9 mouse cellular contexts compared by ENCODE assay signal in the genomic region with DNA sequence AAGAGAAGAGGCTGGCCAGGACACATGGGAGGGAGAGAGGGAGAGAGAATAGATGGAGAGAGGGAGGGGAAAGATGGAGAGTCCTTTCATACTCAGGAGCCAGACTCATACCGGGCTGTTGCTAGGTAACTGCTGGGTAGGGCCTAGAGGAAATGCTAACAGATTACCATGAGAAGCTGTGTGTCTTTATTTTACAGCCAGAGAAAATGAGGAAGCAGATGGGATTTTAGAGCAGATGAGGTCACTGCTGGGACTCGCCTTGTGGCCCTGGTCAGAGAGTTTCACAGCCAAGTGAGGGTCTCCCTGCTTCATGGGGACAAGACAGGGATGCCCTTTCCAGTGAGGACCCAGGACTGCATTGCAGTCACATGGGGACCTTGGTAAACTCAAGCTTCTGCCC. TPM values are rescaled to one million over a fixed set of nuclear protein-coding genes. Genes with fewer than 3 reads are reported as not detected.
DNase-seq lines count a peak whose midpoint lies in the region; ATAC-seq and TF ChIP-seq lines count a peak whose summit lies in the region.
"Had no signal": no experiment of that assay in that cellular context is flagged by ENCODE, and none has a peak within 500 bp of the region (broad histone marks: within the 10 kb centered on the region; RNA-seq: fewer than 3 reads in every experiment).

No protein-coding gene starts in this region.

- H3K4me3 ChIP-seq in forebrain, postnatal 0 days (ENCODE audit: low read depth, low read length): no peak overlapping the region
- H3K4me3 ChIP-seq in midbrain, embryonic 11.5 days (ENCODE audit: low read depth, low read length): no peak overlapping the region
- H3K4me3 ChIP-seq: liver, embryonic 13.5 days had no signal

- no peaks in the 10 kb centered on the region for H3K36me3 ChIP-seq in forebrain, postnatal 0 days (ENCODE audit: insufficient read depth)
- H3K36me3 ChIP-seq in midbrain, embryonic 11.5 days (ENCODE audit: control insufficient read depth, insufficient read depth, low read length): no peaks in the 10 kb centered on the region
- H3K36me3 ChIP-seq: liver, embryonic 13.5 days had no signal

- H3K4me2 ChIP-seq in forebrain, postnatal 0 days (ENCODE audit: low read depth): no peak overlapping the region
- H3K4me2 ChIP-seq in midbrain, embryonic 11.5 days: no peak overlapping the region
- H3K4me2 ChIP-seq: liver, embryonic 13.5 days had no signal

- no peak for TF ChIP-seq CTCF in forebrain, postnatal 0 days (IDR thresholded peaks at IDR 0.05; ENCODE audit: low read depth)

- H3K9me3 ChIP-seq in forebrain, postnatal 0 days (ENCODE audit: low read length): no peaks in the 10 kb centered on the region
- H3K9me3 ChIP-seq in midbrain, embryonic 11.5 days (ENCODE audit: control insufficient read depth, low read length): no peaks in the 10 kb centered on the region
- H3K9me3 ChIP-seq: liver, embryonic 13.5 days had no signal

- DNase-seq in embryo, embryonic 10 days (ENCODE audit: low spot score): peak; percentile 36
- DNase-seq in embryo, embryonic 9.5 days (ENCODE audit: extremely low spot score): no peak
- DNase-seq in MEL-GATA-1-ER (ENCODE audit: extremely low read depth, low read depth): peak; percentile 51
- DNase-seq in forebrain, postnatal 0 days: peak; percentile 70
- DNase-seq in midbrain, embryonic 11.5 days (ENCODE audit: low spot score, missing footprints): no peak
- no peak for DNase-seq in ovary, postnatal 10 days (ENCODE audit: low spot score)
- no peak for DNase-seq in thymus, adult 18-20 months
- no peak for DNase-seq in gastrocnemius, postnatal 4 days (ENCODE audit: low spot score in 2 of 2)
- DNase-seq: liver, embryonic 13.5 days had no signal

- H3K27me3 ChIP-seq in forebrain, postnatal 0 days (ENCODE audit: insufficient read depth, low read length): no peaks in the 10 kb centered on the region
- H3K27me3 ChIP-seq in midbrain, embryonic 11.5 days (ENCODE audit: control insufficient read depth, insufficient read depth, low read length): no peaks in the 10 kb centered on the region
- H3K27me3 ChIP-seq: liver, embryonic 13.5 days had no signal

- peak overlapping the region; percentile 83 for H3K27ac ChIP-seq in forebrain, postnatal 0 days (ENCODE audit: low read depth, low read length)
- H3K27ac ChIP-seq in midbrain, embryonic 11.5 days (ENCODE audit: low read depth, low read length): no peak overlapping the region
- H3K27ac ChIP-seq: liver, embryonic 13.5 days had no signal

- 15% methylated on average over 2 of the region's 2 CpGs for WGBS in forebrain, postnatal 0 days
- WGBS in midbrain, embryonic 11.5 days: 20% methylated on average over 2 of the region's 2 CpGs

- ATAC-seq in forebrain, postnatal 0 days: peak; percentile 93
- peak; percentile 76 for ATAC-seq in midbrain, embryonic 11.5 days (ENCODE audit: low FRiP score)

- H3K4me1 ChIP-seq in forebrain, postnatal 0 days (ENCODE audit: insufficient read depth): peaks cover 19% of the 10 kb centered on the region
- H3K4me1 ChIP-seq in midbrain, embryonic 11.5 days (ENCODE audit: control insufficient read depth, insufficient read depth, low read length): peaks cover 10% of the 10 kb centered on the region

- no peak overlapping the region; the same call in 1 of the 2 replicates for H3K9ac ChIP-seq in forebrain, postnatal 0 days
- no peak overlapping the region for H3K9ac ChIP-seq in midbrain, embryonic 11.5 days (ENCODE audit: low read length)
- H3K9ac ChIP-seq: liver, embryonic 13.5 days had no signal

RNA-seq across cellular contexts. Expression of a gene that starts 11.0 kb away (rescaled TPM):
- total RNA-seq in forebrain, postnatal 0 days (2014; rRNA removed): 5.8 and 7.6 TPM in 2 replicates
- polyA plus RNA-seq in forebrain, postnatal 0 days (2015; fragmentation: Nextera tagmentation; extraction: Ambion mirVana): 12.0 and 14.3 TPM in 2 replicates
- 29.4 and 30.9 TPM in 2 replicates for polyA plus RNA-seq in midbrain, embryonic 11.5 days (2014; fragmentation: Nextera tagmentation; extraction: Ambion mirVana)
- total RNA-seq in gastrocnemius, postnatal 4 days (2021): 1 to 10 TPM; 5.4 to 5.8 TPM

RNA-seq across cellular contexts. Expression of a gene that starts 21.4 kb away (rescaled TPM):
- total RNA-seq in forebrain, postnatal 0 days (2014; rRNA removed): 58.4 and 68.4 TPM in 2 replicates
- polyA plus RNA-seq in forebrain, postnatal 0 days (2015; fragmentation: Nextera tagmentation; extraction: Ambion mirVana): 70.4 and 77.8 TPM in 2 replicates
- 91.0 and 91.4 TPM in 2 replicates for polyA plus RNA-seq in midbrain, embryonic 11.5 days (2014; fragmentation: Nextera tagmentation; extraction: Ambion mirVana)
- total RNA-seq in gastrocnemius, postnatal 4 days (2021): 100 to 1,000 TPM; 127 to 159 TPM

RNA-seq across cellular contexts. Expression of a gene that starts 47.5 kb away (rescaled TPM):
- total RNA-seq in forebrain, postnatal 0 days (2014; rRNA removed): 0.08 and 0.14 TPM in 2 replicates
- 0.04 TPM in 1 of 2 replicates, not detected in the other for polyA plus RNA-seq in forebrain, postnatal 0 days (2015; fragmentation: Nextera tagmentation; extraction: Ambion mirVana)
- 0.15 TPM in 1 of 2 replicates, not detected in the other for polyA plus RNA-seq in midbrain, embryonic 11.5 days (2014; fragmentation: Nextera tagmentation; extraction: Ambion mirVana)
- total RNA-seq in gastrocnemius, postnatal 4 days (2021): 1 to 10 TPM in 1 of 2 experiments, under 1 TPM in 1; 0.88 to 1.1 TPM

Comparison
In these comparisons a context has a peak if more than half of its experiments do, and no peak if none do; other contexts are left out.
1. DNase-seq: peak in embryo, embryonic 10 days (single experiment), MEL-GATA-1-ER (single experiment) and forebrain, postnatal 0 days (single experiment); none in embryo, embryonic 9.5 days (single experiment), midbrain, embryonic 11.5 days (single experiment), ovary, postnatal 10 days (single experiment), thymus, adult 18-20 months (0 of 2) and gastrocnemius, postnatal 4 days (0 of 2).